Mouse (Mus musculus) lung, adult 2 months (tissue): ENCODE data around the gene Slc25a1.

ENCODE experiments used
- CTCF ChIP-seq: fragments of 200-500 bp; IDR thresholded peaks from 2 replicates; pipeline ENCODE4 v1.5.1; 2011; ENCODE audit warnings: mild to moderate bottlenecking, low read length, control low read depth; ENCODE audit not compliant: insufficient read depth
- POLR2A ChIP-seq: fragments of 200-500 bp; IDR thresholded peaks from 2 replicates; pipeline ENCODE4 v1.6.1; 2011; ENCODE audit warnings: low read depth, mild to moderate bottlenecking, control low read depth, low read length, borderline replicate concordance; ENCODE audit errors: extremely low read depth

GRCm38 (mm10) chr16:17896091-17896490 lies 31.9 kb downstream of the Slc25a1 start:
- TF ChIP-seq POLR2A (no peak), CTCF (no peak)
